Mouse (Mus musculus) ES-Bruce4 (cell line): Measurements from ENCODE around the gene March1.

Source experiments
- CTCF ChIP-seq: IDR thresholded peaks from one replicate; pipeline ENCODE4 v1.8.1; 2011; ENCODE audit warnings: low read depth, low read length
- EP300 ChIP-seq: IDR thresholded peaks from 2 replicates; pipeline ENCODE4 v1.6.1; 2011; ENCODE audit warnings: low read depth, low read length; ENCODE audit not compliant: insufficient read depth
- POLR2A ChIP-seq: IDR thresholded peaks from one replicate; pipeline ENCODE4 v1.8.1; 2011; ENCODE audit warnings: low read length; ENCODE audit not compliant: insufficient read depth

DNA sequence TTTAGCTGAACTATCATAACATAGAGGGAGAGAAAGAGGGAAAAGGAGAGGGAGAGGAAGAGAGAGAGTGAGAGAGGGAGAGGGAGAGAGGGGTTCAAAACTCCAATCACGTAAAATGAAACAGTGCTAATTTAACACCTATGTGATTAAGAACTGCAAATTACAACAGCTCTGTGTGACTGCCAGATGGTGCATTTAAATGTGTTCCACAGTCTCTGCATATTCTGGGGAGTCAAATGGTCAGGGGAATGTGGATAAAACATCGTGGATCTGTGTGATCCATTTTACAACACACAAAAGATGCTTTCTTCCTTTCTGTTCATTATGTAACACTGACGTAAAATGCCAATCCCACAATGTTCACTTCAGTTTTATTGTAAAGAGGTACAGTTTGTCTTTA is 416.0 kb downstream of the March1 start:
- TF ChIP-seq CTCF, result no peak
- no peak for TF ChIP-seq EP300
- TF ChIP-seq POLR2A, result no peak
